Mouse (Mus musculus) intestine, embryonic 14.5 days (tissue): Measurements from ENCODE around the gene Enthd1. TPM values are rescaled to one million over a fixed set of nuclear protein-coding genes. Genes with fewer than 3 reads are reported as not detected.

Experiments
- ATAC-seq: fragments of 200-750 bp; cut with Nextera tagmentation; replicated peaks from 2 replicates; pipeline ENCODE4 v1.8.0; 2017; ENCODE audit warnings: low read depth, moderate number of reproducible peaks, moderate TSS enrichment, moderate library complexity; ENCODE audit not compliant: low FRiP score, low TSS enrichment
- DNase-seq: peaks from one replicate; pipeline ENCODE4 v3.0.0-alpha.2; 2018; ENCODE audit warnings: low spot score
- H3K27ac ChIP-seq: fragments of 300-500 bp; sonication (generic); 2 replicates; pipeline ENCODE4 v1.5.1; 2014; ENCODE audit warnings: low read depth, mild to moderate bottlenecking, control low read depth
- H3K27me3 ChIP-seq: fragments of 300-500 bp; sonication (generic); replicated peaks from 2 replicates; pipeline ENCODE4 v1.6.1; 2014; ENCODE audit warnings: low read length, control low read depth; ENCODE audit not compliant: control insufficient read depth, insufficient read depth
- H3K36me3 ChIP-seq: fragments of 300-500 bp; sonication (generic); 2 replicates; pipeline ENCODE4 v1.6.1; 2014; ENCODE audit warnings: low read length, control low read depth; ENCODE audit not compliant: control insufficient read depth, insufficient read depth
- H3K4me1 ChIP-seq: fragments of 300-500 bp; sonication (generic); replicated peaks from 2 replicates; pipeline ENCODE4 v1.6.1; 2014; ENCODE audit warnings: low read length, control low read depth, mixed read lengths; ENCODE audit not compliant: control insufficient read depth, insufficient read depth
- H3K4me2 ChIP-seq: fragments of 300-500 bp; sonication (generic); 2 replicates; pipeline ENCODE4 v1.6.1; 2014; ENCODE audit warnings: low read length
- H3K4me3 ChIP-seq: fragments of 300-500 bp; sonication (generic); 2 replicates; pipeline ENCODE4 v1.5.1; 2014; ENCODE audit warnings: low read depth, low read length, control low read depth, mixed read lengths
- H3K9ac ChIP-seq: fragments of 300-500 bp; sonication (generic); 2 replicates; pipeline ENCODE4 v1.6.1; 2014; ENCODE audit warnings: mild to moderate bottlenecking, low read length
- H3K9me3 ChIP-seq: fragments of 300-500 bp; sonication (generic); 2 replicates; pipeline ENCODE4 v1.6.1; 2016; ENCODE audit warnings: low read length, control low read depth; ENCODE audit not compliant: control insufficient read depth
- WGBS: fragments of 180-500 bp; shearing (Covaris S2); extraction: QIAGEN DNeasy Blood & Tissue Kit; methylation state at CpG from one replicate; pipeline ENCODE4 v1.1.7; 2014; 5-methylcytosine and 5-hydroxymethylcytosine counted together
- polyA plus RNA-seq: library from polyadenylated mRNA; unstranded; fragments of >200 nt; fragmentation: Nextera tagmentation; extraction: Ambion mirVana; gene quantifications from 2 replicates; pipeline ENCODE4 v1.2.1, GENCODE M21; 2014

Gene Enthd1
- polyA plus RNA-seq, 1 experiment from 2014 or later = not detected

DNA sequence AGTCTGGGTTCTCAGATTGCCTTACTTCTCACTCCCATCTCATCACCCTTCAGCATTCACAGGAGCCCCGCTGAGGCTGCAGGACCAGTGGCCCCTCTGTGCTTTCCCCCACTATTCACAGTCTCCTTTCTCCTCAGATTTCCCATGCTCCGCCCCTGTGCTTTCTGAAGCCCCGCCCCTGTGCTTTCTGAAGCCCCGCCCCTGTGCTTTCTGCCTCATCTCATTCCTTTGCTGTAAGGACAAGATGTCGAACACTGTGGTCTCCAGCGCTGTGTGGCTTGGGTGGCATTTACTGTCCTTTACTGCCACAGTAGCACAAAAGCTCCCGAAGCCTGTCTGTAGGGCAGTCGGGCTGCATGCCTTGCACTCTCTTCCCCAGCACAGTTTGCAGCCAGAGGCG is 102.8 kb downstream of the Enthd1 start:
- no peak overlapping the region for H3K27ac ChIP-seq
- peak; percentile 81 for DNase-seq
- no peaks in the 10 kb centered on the region for H3K36me3 ChIP-seq
- H3K9ac ChIP-seq = no peak overlapping the region
- no peaks in the 10 kb centered on the region for H3K9me3 ChIP-seq
- peak overlapping the region; percentile 20; the same call in 1 of the 2 replicates for H3K4me3 ChIP-seq
- H3K4me2 ChIP-seq = peak overlapping the region; percentile 42
- H3K4me1 ChIP-seq = no peaks in the 10 kb centered on the region
- WGBS = 1% methylated on average over 9 of the region's 9 CpGs
- H3K27me3 ChIP-seq = no peaks in the 10 kb centered on the region
- no peak for ATAC-seq

DNA sequence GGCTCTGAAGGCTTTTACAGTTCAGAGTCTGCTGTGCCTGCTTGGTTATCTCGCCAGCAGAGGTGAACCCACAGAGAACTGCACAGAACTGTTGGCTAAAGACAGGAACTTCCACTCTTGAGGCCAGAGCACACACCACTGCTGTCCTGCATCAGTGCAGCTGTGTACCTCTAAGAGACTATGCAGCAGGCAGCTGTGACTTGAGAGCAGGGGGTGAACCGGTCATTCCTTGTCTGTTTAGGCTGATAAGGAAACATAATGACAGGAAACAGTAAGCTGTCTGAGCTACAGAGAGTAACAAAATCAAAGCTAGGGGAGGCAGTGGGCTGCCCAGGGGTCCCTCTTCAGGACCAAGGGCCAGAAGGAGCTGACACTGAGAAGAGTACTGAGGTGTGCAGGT is 103.5 kb downstream of the Enthd1 start:
- Histone ChIP-seq H3K9ac (no peak overlapping the region), H3K27ac (no peak overlapping the region), H3K4me2 (no peak overlapping the region; the same call in 1 of the 2 replicates), H3K4me3 (no peak overlapping the region), H3K36me3 (no peaks in the 10 kb centered on the region), H3K9me3 (no peaks in the 10 kb centered on the region), H3K4me1 (no peaks in the 10 kb centered on the region), H3K27me3 (no peaks in the 10 kb centered on the region)
- 33% methylated on average over 2 of the region's 2 CpGs for WGBS
- DNase-seq (no peak), ATAC-seq (no peak)

DNA sequence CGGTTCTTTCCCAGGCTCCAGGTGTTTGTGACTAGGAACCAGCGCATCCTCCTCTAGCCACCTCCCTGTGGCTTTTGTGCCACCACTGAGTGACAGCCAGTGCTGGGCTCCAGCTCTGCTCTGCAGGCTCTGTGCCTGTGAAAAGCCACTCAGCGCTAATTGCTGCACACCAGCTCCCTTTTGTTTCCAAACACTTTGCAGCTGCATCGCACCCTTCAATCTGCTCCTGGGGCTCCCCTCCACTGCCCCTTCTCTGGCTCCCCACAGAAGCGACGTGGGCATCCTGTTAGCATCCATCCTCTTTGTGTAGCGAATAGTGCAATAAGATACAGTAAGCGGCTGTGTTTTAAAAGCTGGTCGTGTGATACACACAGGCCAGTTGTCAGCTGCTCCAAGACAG is 104.9 kb downstream of the Enthd1 start:
- 62% methylated on average over 9 of the region's 9 CpGs for WGBS
- Histone ChIP-seq H3K4me3 (no peak overlapping the region), H3K9me3 (no peaks in the 10 kb centered on the region), H3K4me1 (no peaks in the 10 kb centered on the region), H3K36me3 (no peaks in the 10 kb centered on the region), H3K4me2 (no peak overlapping the region), H3K9ac (no peak overlapping the region), H3K27ac (no peak overlapping the region), H3K27me3 (no peaks in the 10 kb centered on the region)
- DNase-seq (no peak), ATAC-seq (no peak)

DNA sequence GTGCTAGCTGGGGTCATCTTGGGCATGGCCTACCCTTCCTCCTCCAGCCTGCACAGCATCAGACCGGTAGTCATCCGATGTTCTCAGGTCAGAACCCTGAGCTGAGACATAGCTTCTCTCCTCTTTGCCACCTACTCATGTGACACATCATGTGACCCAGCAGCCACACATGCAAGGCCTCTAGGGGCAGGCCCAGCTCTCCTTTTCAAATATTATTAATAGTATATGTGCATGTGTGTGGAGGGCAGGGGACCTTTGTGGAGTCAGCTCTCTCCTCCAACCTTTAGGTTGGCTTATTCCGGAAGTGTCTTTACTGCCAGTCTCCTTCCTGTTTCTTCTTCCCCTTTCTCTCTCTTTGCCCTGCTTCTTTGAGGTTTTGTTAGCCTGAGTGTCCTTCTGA is 107.0 kb downstream of the Enthd1 start:
- no peaks in the 10 kb centered on the region for H3K9me3 ChIP-seq
- no peak overlapping the region for H3K4me2 ChIP-seq
- 71% methylated on average over 3 of the region's 3 CpGs for WGBS
- H3K27ac ChIP-seq = no peak overlapping the region
- ATAC-seq = no peak
- H3K9ac ChIP-seq = no peak overlapping the region
- no peak for DNase-seq
- no peaks in the 10 kb centered on the region for H3K4me1 ChIP-seq
- no peak overlapping the region for H3K4me3 ChIP-seq
- H3K36me3 ChIP-seq = no peaks in the 10 kb centered on the region
- no peaks in the 10 kb centered on the region for H3K27me3 ChIP-seq

DNA sequence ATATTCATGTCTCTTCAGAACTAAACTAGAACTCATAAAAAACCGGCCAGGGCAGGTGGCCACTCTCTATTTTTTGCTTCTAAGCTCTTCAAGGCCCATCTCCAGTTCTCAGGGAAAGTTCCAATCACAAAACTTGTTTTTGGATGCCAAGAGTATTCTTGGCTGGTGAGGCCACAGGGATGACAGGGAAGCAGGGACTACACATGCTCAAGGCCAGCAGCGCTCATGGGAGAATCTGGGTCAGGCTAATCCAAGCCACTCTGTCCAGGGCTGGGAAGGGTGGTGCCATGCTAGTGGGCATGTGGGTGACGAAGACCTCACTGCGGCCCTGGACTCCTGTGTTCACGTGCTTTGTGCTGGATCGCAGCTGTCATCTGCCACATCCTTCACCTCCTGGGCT is 110.5 kb downstream of the Enthd1 start:
- Histone ChIP-seq H3K27ac (no peak overlapping the region), H3K4me1 (no peaks in the 10 kb centered on the region), H3K9me3 (no peaks in the 10 kb centered on the region; the same call in 1 of the 2 replicates), H3K4me2 (no peak overlapping the region), H3K36me3 (no peaks in the 10 kb centered on the region), H3K27me3 (no peaks in the 10 kb centered on the region), H3K9ac (no peak overlapping the region), H3K4me3 (no peak overlapping the region)
- DNase-seq = no peak
- 82% methylated on average over 6 of the region's 6 CpGs for WGBS
- no peak for ATAC-seq

- H3K4me3 ChIP-seq = no peak overlapping the region
- H3K27ac ChIP-seq = no peak overlapping the region
- no peaks in the 10 kb centered on the region for H3K27me3 ChIP-seq
- H3K9ac ChIP-seq = no peak overlapping the region
- no peak overlapping the region for H3K4me2 ChIP-seq
- no peaks in the 10 kb centered on the region; the same call in 1 of the 2 replicates for H3K9me3 ChIP-seq
- H3K4me1 ChIP-seq = no peaks in the 10 kb centered on the region
- H3K36me3 ChIP-seq = no peaks in the 10 kb centered on the region
- WGBS = 46% methylated on average over 16 of the region's 16 CpGs
- no peak for ATAC-seq
- no peak for DNase-seq
Observed at GRCm38 (mm10) chr15:80452425-80452824, 112.5 kb downstream of the Enthd1 start.

- no peaks in the 10 kb centered on the region; the same call in 1 of the 2 replicates for H3K9me3 ChIP-seq
- H3K4me1 ChIP-seq = no peaks in the 10 kb centered on the region
- no peak overlapping the region for H3K4me2 ChIP-seq
- H3K27me3 ChIP-seq = no peaks in the 10 kb centered on the region
- no peak overlapping the region for H3K4me3 ChIP-seq
- H3K36me3 ChIP-seq = no peaks in the 10 kb centered on the region
- no peak overlapping the region for H3K9ac ChIP-seq
- no peak overlapping the region for H3K27ac ChIP-seq
- ATAC-seq (no peak), DNase-seq (no peak)
- 62% methylated on average over 15 of the region's 15 CpGs for WGBS
Observed at GRCm38 (mm10) chr15:80445956-80446687, 118.8 kb downstream of the Enthd1 start.

GRCm38 (mm10) chr15:80440195-80440594 is 124.8 kb downstream of the Enthd1 start:
- DNase-seq (no peak), ATAC-seq (no peak)
- Histone ChIP-seq H3K9me3 (no peaks in the 10 kb centered on the region), H3K27ac (no peak overlapping the region), H3K4me1 (no peaks in the 10 kb centered on the region), H3K4me3 (no peak overlapping the region), H3K36me3 (no peaks in the 10 kb centered on the region), H3K9ac (no peak overlapping the region), H3K27me3 (no peaks in the 10 kb centered on the region), H3K4me2 (no peak overlapping the region)
- 73% methylated on average over 6 of the region's 6 CpGs for WGBS

GRCm38 (mm10) chr15:80438423-80438822 is 126.5 kb downstream of the Enthd1 start:
- no peaks in the 10 kb centered on the region for H3K27me3 ChIP-seq
- no peak overlapping the region for H3K4me3 ChIP-seq
- H3K36me3 ChIP-seq = no peaks in the 10 kb centered on the region
- no peak overlapping the region for H3K27ac ChIP-seq
- H3K9me3 ChIP-seq = no peaks in the 10 kb centered on the region
- no peak for ATAC-seq
- no peaks in the 10 kb centered on the region for H3K4me1 ChIP-seq
- 83% methylated on average over 9 of the region's 9 CpGs for WGBS
- no peak overlapping the region for H3K4me2 ChIP-seq
- no peak overlapping the region for H3K9ac ChIP-seq
- no peak for DNase-seq
